Mouse (Mus musculus) forebrain, postnatal 0 days (tissue): ENCODE data around the gene Mfng. TPM values are rescaled to one million over a fixed set of nuclear protein-coding genes. Genes with fewer than 3 reads are reported as not detected.

ENCODE experiments used
- ATAC-seq: fragments of 200-750 bp; cut with Nextera tagmentation; 2 replicates; pipeline ENCODE4 v1.8.0; 2017; ENCODE audit warnings: mild to moderate bottlenecking, moderate library complexity
- DNase-seq: peaks from one replicate; pipeline ENCODE4 v3.0.0-alpha.2; 2015
- H3K27ac ChIP-seq: fragments of 300-500 bp; sonication (generic); 2 replicates; pipeline ENCODE4 v1.5.1; 2014; ENCODE audit warnings: low read depth, mild to moderate bottlenecking, antibody characterized with exemption, low read length, moderate library complexity, mixed read lengths
- H3K27me3 ChIP-seq: fragments of 300-500 bp; sonication (generic); 2 replicates; pipeline ENCODE4 v1.6.1; 2014; ENCODE audit warnings: mild to moderate bottlenecking, low read length, mixed read lengths; ENCODE audit not compliant: insufficient read depth
- H3K36me3 ChIP-seq: fragments of 300-500 bp; sonication (generic); 2 replicates; pipeline ENCODE4 v1.6.1; 2014; ENCODE audit warnings: mild to moderate bottlenecking, moderate library complexity; ENCODE audit not compliant: insufficient read depth
- H3K4me1 ChIP-seq: fragments of 300-500 bp; sonication (generic); 2 replicates; pipeline ENCODE4 v1.6.1; 2014; ENCODE audit warnings: antibody characterized with exemption; ENCODE audit not compliant: insufficient read depth
- H3K4me2 ChIP-seq: fragments of 300-500 bp; sonication (generic); 2 replicates; pipeline ENCODE4 v1.6.1; 2014; ENCODE audit warnings: low read depth, mild to moderate bottlenecking, moderate library complexity
- H3K4me3 ChIP-seq: fragments of 300-500 bp; sonication (generic); 2 replicates; pipeline ENCODE4 v1.5.1; 2014; ENCODE audit warnings: low read depth, low read length, mixed read lengths
- H3K9ac ChIP-seq: fragments of 300-500 bp; sonication (generic); 2 replicates; pipeline ENCODE4 v1.6.1; 2014; ENCODE audit warnings: mild to moderate bottlenecking
- H3K9me3 ChIP-seq: fragments of 300-500 bp; sonication (generic); 2 replicates; pipeline ENCODE4 v1.6.1; 2016; ENCODE audit warnings: low read length
- CTCF ChIP-seq: sonication (generic); IDR thresholded peaks from 2 replicates; pipeline ENCODE4 v1.5.1; 2016; ENCODE audit warnings: antibody characterized with exemption, control low read depth, low read depth
- WGBS: fragments of 180-500 bp; shearing (Covaris S2); extraction: QIAGEN DNeasy Blood & Tissue Kit; methylation state at CpG from one replicate; pipeline ENCODE4 v1.1.7; 2014; 5-methylcytosine and 5-hydroxymethylcytosine counted together
- polyA plus RNA-seq: library from polyadenylated mRNA; unstranded; fragments of >200 nt; fragmentation: Nextera tagmentation; extraction: Ambion mirVana; gene quantifications from 2 replicates; pipeline ENCODE4 v1.2.1, GENCODE M21; 2015
- total RNA-seq: library from RNA; depleted of rRNA; stranded (reverse); fragments of >200 nt; gene quantifications from 2 replicates; pipeline ENCODE4 v1.2.3, GENCODE M21; 2014

Mfng gene
- total and polyA plus RNA-seq, 2 experiments from 2014 or later, result 11.4 to 16.0 TPM

- peak within 1 kb of the TSS; percentile 81 for H3K27ac ChIP-seq
- peak within 1 kb of the TSS; percentile 80 for H3K4me2 ChIP-seq
- H3K27me3 ChIP-seq, result no peaks in the 10 kb centered on the region
- WGBS, result 3% methylated on average over 82 of the region's 89 CpGs
- ATAC-seq, result peak; percentile 76
- TF ChIP-seq CTCF, result peak; percentile 39; the same call in 1 of the 2 replicates
- DNase-seq, result peak; percentile 74
- no peaks in the 10 kb centered on the region for H3K36me3 ChIP-seq
- peak within 1 kb of the TSS; percentile 78 for H3K9ac ChIP-seq
- peak within 1 kb of the TSS; percentile 63 for H3K4me3 ChIP-seq
- peaks cover 16% of the 10 kb centered on the region; the same call in 1 of the 2 replicates for H3K4me1 ChIP-seq
- no peaks in the 10 kb centered on the region for H3K9me3 ChIP-seq
These were observed 54.7 kb downstream of the Mfng start, which contains the start of gene Elfn2 for GRCm38 (mm10) chr15:78718290-78719250. Gene Elfn2, minus strand, starts transcription at chr15:78718771.

GRCm38 (mm10) chr15:78716936-78717335 is 56.3 kb downstream of the Mfng start:
- Histone ChIP-seq H3K27me3 (no peaks in the 10 kb centered on the region), H3K27ac (no peak overlapping the region), H3K9ac (peak overlapping the region; percentile 78), H3K4me2 (peak overlapping the region; percentile 80), H3K4me3 (peak overlapping the region; percentile 63), H3K9me3 (no peaks in the 10 kb centered on the region), H3K36me3 (no peaks in the 10 kb centered on the region), H3K4me1 (peaks cover 16% of the 10 kb centered on the region; the same call in 1 of the 2 replicates)
- ATAC-seq (no peak), DNase-seq (peak; percentile 45)
- no peak for TF ChIP-seq CTCF
- 50% methylated on average over 13 of the region's 13 CpGs for WGBS

GRCm38 (mm10) chr15:78715856-78716255 is 57.4 kb downstream of the Mfng start:
- ATAC-seq (no peak), DNase-seq (no peak)
- H3K4me1 ChIP-seq, result peaks cover 26% of the 10 kb centered on the region
- 43% methylated on average over 5 of the region's 5 CpGs for WGBS
- no peak overlapping the region for H3K27ac ChIP-seq
- no peak; the same call in 1 of the 2 replicates for TF ChIP-seq CTCF
- no peak overlapping the region for H3K4me3 ChIP-seq
- no peaks in the 10 kb centered on the region for H3K27me3 ChIP-seq
- no peaks in the 10 kb centered on the region for H3K9me3 ChIP-seq
- H3K9ac ChIP-seq, result no peak overlapping the region
- no peaks in the 10 kb centered on the region for H3K36me3 ChIP-seq
- H3K4me2 ChIP-seq, result peak overlapping the region; percentile 80

- H3K36me3 ChIP-seq, result no peaks in the 10 kb centered on the region
- H3K4me3 ChIP-seq, result no peak overlapping the region
- 58% methylated on average over 7 of the region's 7 CpGs for WGBS
- H3K9ac ChIP-seq, result no peak overlapping the region
- TF ChIP-seq CTCF, result no peak
- no peak overlapping the region for H3K27ac ChIP-seq
- H3K27me3 ChIP-seq, result no peaks in the 10 kb centered on the region
- no peaks in the 10 kb centered on the region for H3K9me3 ChIP-seq
- H3K4me2 ChIP-seq, result peak overlapping the region; percentile 44; the same call in 1 of the 2 replicates
- DNase-seq (peak; percentile 25), ATAC-seq (no peak)
- H3K4me1 ChIP-seq, result peaks cover 30% of the 10 kb centered on the region
These were observed 59.5 kb downstream of the Mfng start for GRCm38 (mm10) chr15:78713751-78714150.

GRCm38 (mm10) chr15:78712335-78713258 is 60.7 kb downstream of the Mfng start:
- DNase-seq (peak; percentile 41), ATAC-seq (no peak; the same call in 1 of the 2 replicates)
- H3K4me3 ChIP-seq, result peak overlapping the region; percentile 21
- H3K27ac ChIP-seq, result no peak overlapping the region
- no peaks in the 10 kb centered on the region for H3K36me3 ChIP-seq
- peak overlapping the region; percentile 44 for H3K4me2 ChIP-seq
- WGBS, result 11% methylated on average over 53 of the region's 53 CpGs
- peaks cover 30% of the 10 kb centered on the region for H3K4me1 ChIP-seq
- no peaks in the 10 kb centered on the region for H3K9me3 ChIP-seq
- no peaks in the 10 kb centered on the region for H3K27me3 ChIP-seq
- no peak; the same call in 1 of the 2 replicates for TF ChIP-seq CTCF
- peak overlapping the region; percentile 34 for H3K9ac ChIP-seq

- Histone ChIP-seq H3K4me1 (peaks cover 30% of the 10 kb centered on the region), H3K9me3 (no peaks in the 10 kb centered on the region), H3K27me3 (no peaks in the 10 kb centered on the region), H3K4me2 (peak overlapping the region; percentile 44), H3K9ac (peak overlapping the region; percentile 34; the same call in 1 of the 2 replicates), H3K27ac (no peak overlapping the region), H3K36me3 (no peaks in the 10 kb centered on the region), H3K4me3 (no peak overlapping the region)
- ATAC-seq, result no peak
- no peak for TF ChIP-seq CTCF
- no peak for DNase-seq
- WGBS, result 58% methylated on average over 7 of the region's 7 CpGs
These were observed 61.3 kb downstream of the Mfng start for GRCm38 (mm10) chr15:78711935-78712334.
